Mouse (Mus musculus) B cell, adult 2 months (primary cell): ENCODE measurements around the gene Srsf10.

ENCODE experiments used
- DNase-seq, 2 experiments: peaks; one replicate each; pipeline ENCODE4 v3.0.0; 2022

The Srsf10 gene

GRCm38 (mm10) chr4:135855536-135856222 is at the start of gene Srsf10:
Gene Srsf10 (plus strand): TSS chr4:135855747.
- peak; percentile 94 to 95 for DNase-seq

GRCm38 (mm10) chr4:135814896-135815295 is 40.7 kb upstream of the Srsf10 start:
- no peak for DNase-seq

- peak; percentile 75 to 78 for DNase-seq
Measured at GRCm38 (mm10) chr4:135816905-135817622, 38.5 kb upstream of the Srsf10 start.

- DNase-seq, result no peak
Measured at GRCm38 (mm10) chr4:135818366-135818765, 37.2 kb upstream of the Srsf10 start.

GRCm38 (mm10) chr4:135819826-135820526 is 35.6 kb upstream of the Srsf10 start:
- peak; percentile 49 to 53 for DNase-seq

- DNase-seq, result no peak
Measured at GRCm38 (mm10) chr4:135821772-135822171, 33.8 kb upstream of the Srsf10 start.

GRCm38 (mm10) chr4:135823298-135823697 is 32.2 kb upstream of the Srsf10 start:
- DNase-seq, result peak; percentile 69 to 71

GRCm38 (mm10) chr4:135824254-135824653 is 31.3 kb upstream of the Srsf10 start:
- DNase-seq, result no peak

GRCm38 (mm10) chr4:135828491-135828890 is 27.1 kb upstream of the Srsf10 start:
- DNase-seq, result no peak

- no peak for DNase-seq
Measured at GRCm38 (mm10) chr4:135832070-135832469, 23.5 kb upstream of the Srsf10 start.

- no peak for DNase-seq
Measured at GRCm38 (mm10) chr4:135833301-135834123, 22.0 kb upstream of the Srsf10 start.

- no peak for DNase-seq
Measured at GRCm38 (mm10) chr4:135834124-135834717, 21.3 kb upstream of the Srsf10 start.

GRCm38 (mm10) chr4:135838925-135839292 is 16.6 kb upstream of the Srsf10 start:
- DNase-seq, result no peak

GRCm38 (mm10) chr4:135839293-135840011 is 16.1 kb upstream of the Srsf10 start:
- no peak for DNase-seq

- DNase-seq, result no peak
Measured at GRCm38 (mm10) chr4:135844400-135844799, 11.1 kb upstream of the Srsf10 start.

GRCm38 (mm10) chr4:135847581-135847980 is 8.0 kb upstream of the Srsf10 start:
- no peak for DNase-seq

- no peak for DNase-seq
Measured at GRCm38 (mm10) chr4:135850411-135851095, 5.0 kb upstream of the Srsf10 start.

- DNase-seq, result no peak
Measured at GRCm38 (mm10) chr4:135851942-135852341, 3.6 kb upstream of the Srsf10 start.

- DNase-seq, result no peak
Measured at GRCm38 (mm10) chr4:135853987-135854546, 1.5 kb upstream of the Srsf10 start.

- DNase-seq, result no peak
Measured at GRCm38 (mm10) chr4:135854630-135855029, 917 bp upstream of the Srsf10 start.

GRCm38 (mm10) chr4:135855080-135855479 is 467 bp upstream of the Srsf10 start:
- DNase-seq, result peak in 1 of 2 experiments; percentile 15
